Mouse (Mus musculus) bone marrow, adult 2 months (tissue): ENCODE measurements at regions not wholly inside any gene's neighbourhood (a gene's known extent, or its start where the extent isn't known, plus 50 kb on each side); places are given as distances from the start of the nearest gene placed in this dataset.

Source experiments
- H3K27ac ChIP-seq: fragments of 200-500 bp; 2 replicates; pipeline ENCODE4 v1.5.1; 2012; ENCODE audit warnings: low read depth, mild to moderate bottlenecking, control low read depth, inconsistent platforms, low read length; ENCODE audit not compliant: control insufficient read depth, poor library complexity, insufficient read depth
- H3K4me1 ChIP-seq: fragments of 200-500 bp; 2 replicates; pipeline ENCODE4 v1.6.1; 2011; ENCODE audit warnings: low read length; ENCODE audit not compliant: control insufficient read depth, insufficient read depth
- H3K4me3 ChIP-seq: fragments of 200-500 bp; replicated peaks from 2 replicates; pipeline ENCODE3; 2011; ENCODE audit warnings: mild to moderate bottlenecking, low read depth, low read length, control low read depth; ENCODE audit not compliant: control insufficient read depth
- CTCF ChIP-seq: fragments of 200-500 bp; IDR thresholded peaks from 2 replicates; pipeline ENCODE4 v1.5.1; 2011; ENCODE audit warnings: low read length, control low read depth; ENCODE audit not compliant: control insufficient read depth, insufficient read depth
- POLR2A ChIP-seq: fragments of 200-500 bp; IDR thresholded peaks from 2 replicates; pipeline ENCODE4 v1.6.1; 2011; ENCODE audit warnings: low read depth, mild to moderate bottlenecking, control low read depth, low read length, borderline replicate concordance; ENCODE audit not compliant: control insufficient read depth
- WGBS: fragments of 180-500 bp; shearing (Covaris S2); methylation state at CpG from one replicate; pipeline ENCODE4 v1.1.7; 2018; 5-methylcytosine and 5-hydroxymethylcytosine counted together

- TF ChIP-seq POLR2A (no peak), CTCF (no peak)
- H3K4me3 ChIP-seq: no peak overlapping the region
- H3K4me1 ChIP-seq: no peaks in the 10 kb centered on the region; the same call in 1 of the 2 replicates
- WGBS: 10% methylated on average over 7 of the region's 7 CpGs
- H3K27ac ChIP-seq: no peak overlapping the region
Observed at GRCm38 (mm10) chr12:77131328-77131727, 106.6 kb upstream of the Fut8 start.

GRCm38 (mm10) chr12:77130526-77130925 is 107.4 kb upstream of the Fut8 start:
- no peak overlapping the region for H3K4me3 ChIP-seq
- TF ChIP-seq CTCF (no peak), POLR2A (no peak)
- 11% methylated on average over 6 of the region's 6 CpGs for WGBS
- no peaks in the 10 kb centered on the region; the same call in 1 of the 2 replicates for H3K4me1 ChIP-seq
- no peak overlapping the region for H3K27ac ChIP-seq

GRCm38 (mm10) chr12:77124267-77124666 is 113.7 kb upstream of the Fut8 start:
- no peak for TF ChIP-seq CTCF
- TF ChIP-seq POLR2A: no peak
- Histone ChIP-seq H3K27ac (no peak overlapping the region), H3K4me3 (no peak overlapping the region), H3K4me1 (no peaks in the 10 kb centered on the region)
- WGBS: 42% methylated on average over 1 of the region's 1 CpGs

- no peaks in the 10 kb centered on the region for H3K4me1 ChIP-seq
- 19% methylated on average over 2 of the region's 2 CpGs for WGBS
- no peak overlapping the region for H3K4me3 ChIP-seq
- H3K27ac ChIP-seq: no peak overlapping the region
- TF ChIP-seq POLR2A (no peak), CTCF (no peak)
Observed at GRCm38 (mm10) chr12:77113516-77113915, 124.4 kb upstream of the Fut8 start.

- Histone ChIP-seq H3K27ac (no peak overlapping the region), H3K4me3 (no peak overlapping the region), H3K4me1 (peaks cover 2% of the 10 kb centered on the region; the same call in 1 of the 2 replicates)
- TF ChIP-seq POLR2A: no peak
- 44% methylated on average over 2 of the region's 2 CpGs for WGBS
Observed at GRCm38 (mm10) chr12:77112133-77112532, 125.8 kb upstream of the Fut8 start.

- Histone ChIP-seq H3K4me1 (peaks cover 4% of the 10 kb centered on the region; the same call in 1 of the 2 replicates), H3K27ac (no peak overlapping the region), H3K4me3 (no peak overlapping the region)
- TF ChIP-seq CTCF (no peak), POLR2A (no peak)
- WGBS: 50% methylated on average over 3 of the region's 3 CpGs
Observed at GRCm38 (mm10) chr12:77107251-77107650, 130.7 kb upstream of the Fut8 start.

- Histone ChIP-seq H3K4me3 (no peak overlapping the region), H3K27ac (no peak overlapping the region), H3K4me1 (peaks cover 4% of the 10 kb centered on the region; the same call in 1 of the 2 replicates)
- WGBS: 4% methylated on average over 4 of the region's 4 CpGs
- TF ChIP-seq CTCF: no peak
- no peak for TF ChIP-seq POLR2A
Observed at GRCm38 (mm10) chr12:77105887-77106600, 131.9 kb upstream of the Fut8 start.

- no peak for TF ChIP-seq CTCF
- TF ChIP-seq POLR2A: no peak
- no peak overlapping the region for H3K27ac ChIP-seq
- WGBS: 50% methylated on average over 2 of the region's 2 CpGs
- H3K4me1 ChIP-seq: no peaks in the 10 kb centered on the region; the same call in 1 of the 2 replicates
- no peak overlapping the region for H3K4me3 ChIP-seq
Observed at GRCm38 (mm10) chr12:77100482-77100881, 137.4 kb upstream of the Fut8 start.
